Comparison of ENCODE assay signal across 7 mouse cellular contexts in genomic region chr7:18873253-18873652, GRCm38 (mm10). TPM values are rescaled to one million over a fixed set of nuclear protein-coding genes. Genes with fewer than 3 reads are reported as not detected.
DNase-seq lines count a peak whose midpoint lies in the region; ATAC-seq and TF ChIP-seq lines count a peak whose summit lies in the region.

No protein-coding gene starts in this region.

- no peaks in the 10 kb centered on the region for H3K36me3 ChIP-seq in forebrain, embryonic 15.5 days

- no peak for DNase-seq in Patski (ENCODE audit: low read depth, low spot score)
- peak; percentile 43 for DNase-seq in cerebellum, adult 11-12 months
- DNase-seq in layer of hippocampus, adult 9-11 months = peak; percentile 57
- peak; percentile 75 for DNase-seq in lung, postnatal 14 days
- DNase-seq in right cerebral cortex, adult 18-20 months = peak; percentile 54

- peak overlapping the region; percentile 94 for H3K4me2 ChIP-seq in forebrain, embryonic 15.5 days (replicated peaks)

- POLR2A ChIA-PET in Patski (lab: Charles Lee) = no interaction called here

- H3K27ac ChIP-seq in forebrain, embryonic 15.5 days (replicated peaks) = peak overlapping the region; percentile 42; the same call in 1 of the 2 replicates

- H3K4me1 ChIP-seq in forebrain, embryonic 15.5 days = peaks cover 6% of the 10 kb centered on the region

- H3K9me3 ChIP-seq in forebrain, embryonic 15.5 days = peaks cover 2% of the 10 kb centered on the region; the same call in 1 of the 2 replicates

- no peaks in the 10 kb centered on the region for H3K27me3 ChIP-seq in Patski
- H3K27me3 ChIP-seq in forebrain, embryonic 15.5 days = no peaks in the 10 kb centered on the region

- TF ChIP-seq CTCF in Patski (IDR thresholded peaks at IDR 0.05) = peak; percentile 73

- peak overlapping the region; percentile 50 for H3K9ac ChIP-seq in forebrain, embryonic 15.5 days (replicated peaks)

- in situ Hi-C loops in Patski (cut with MboI; ENCODE audit: low pct_unique_long_range_greater_than_20kb) = loop anchor here (10.0 to 25.0 kb wide), 2 partner anchors 128 to 661 kb away; no protein-coding TSS in a partner anchor

- CTCF ChIA-PET in Patski (lab: Charles Lee) = interaction anchor here (0.9 to 2.1 kb wide), 6 partner anchors 10 to 1800 kb away, joined by 3 to 7 read pairs (median 3); partner anchors contain the start of gene Psg16

- WGBS in forebrain, embryonic 15.5 days = under 1% methylated on average over 10 of the region's 10 CpGs

- peak; percentile 60 for ATAC-seq in Patski
- ATAC-seq in forebrain, embryonic 15.5 days (replicated peaks) = peak; percentile 85
- ATAC-seq in hematopoietic stem cell, adult 5-6 weeks (replicated peaks in 1 of 2; ENCODE audit: insufficient read depth in 1 of 2, low FRiP score in 2 of 2, low TSS enrichment in 1 of 2, low read depth in 1 of 2, poor library complexity in 2 of 2, severe bottlenecking in 2 of 2) = peak; percentile 96 to 97

- peak overlapping the region; percentile 46 for H3K4me3 ChIP-seq in forebrain, embryonic 15.5 days

RNA-seq across cellular contexts. Expression of gene Pglyrp1, which starts 2.1 kb away (rescaled TPM):
- polyA plus RNA-seq in Patski (2021) = 0.33 TPM
- 18.2 and 19.2 TPM in 2 replicates for polyA plus RNA-seq in forebrain, embryonic 15.5 days (2015; fragmentation: Nextera tagmentation; extraction: Ambion mirVana)
- total RNA-seq in hematopoietic stem cell, adult 5-6 weeks (2017) = 14.1 and 39.9 TPM in 2 replicates

RNA-seq across cellular contexts. Expression of gene Mill2, which starts 33.5 kb away (rescaled TPM):
- 0.03 TPM for polyA plus RNA-seq in Patski (2021)
- 0.13 and 0.29 TPM in 2 replicates for polyA plus RNA-seq in forebrain, embryonic 15.5 days (2015; fragmentation: Nextera tagmentation; extraction: Ambion mirVana)
- 3.1 and 4.6 TPM in 2 replicates for total RNA-seq in hematopoietic stem cell, adult 5-6 weeks (2017)

RNA-seq across cellular contexts. Expression of gene Ccdc61, which starts 37.0 kb away (rescaled TPM):
- 23.7 TPM for polyA plus RNA-seq in Patski (2021)
- 26.5 and 27.9 TPM in 2 replicates for polyA plus RNA-seq in forebrain, embryonic 15.5 days (2015; fragmentation: Nextera tagmentation; extraction: Ambion mirVana)
- 12.6 and 15.5 TPM in 2 replicates for total RNA-seq in hematopoietic stem cell, adult 5-6 weeks (2017)

RNA-seq across cellular contexts. Expression of gene Psg17, which starts 51.8 kb away (rescaled TPM):
- not detected for polyA plus RNA-seq in Patski (2021)
- not detected in 2 replicates for polyA plus RNA-seq in forebrain, embryonic 15.5 days (2015; fragmentation: Nextera tagmentation; extraction: Ambion mirVana)
- total RNA-seq in hematopoietic stem cell, adult 5-6 weeks (2017) = not detected in 2 replicates

RNA-seq across cellular contexts. Expression of gene Nova2, which starts 52.4 kb away (rescaled TPM):
- polyA plus RNA-seq in Patski (2021) = 0.19 TPM
- 17.6 and 18.0 TPM in 2 replicates for polyA plus RNA-seq in forebrain, embryonic 15.5 days (2015; fragmentation: Nextera tagmentation; extraction: Ambion mirVana)
- total RNA-seq in hematopoietic stem cell, adult 5-6 weeks (2017) = 0.10 TPM in 1 of 2 replicates, not detected in the other

Comparison
In these comparisons a context has a peak if more than half of its experiments do, and no peak if none do; other contexts are left out.
1. RNA of gene Pglyrp1, which starts 2.1 kb away (polyA plus RNA-seq): 18.2 to 19.2 TPM in forebrain, embryonic 15.5 days; 0.33 TPM in Patski (single experiment); every median in the first group is over 10 times any median in the second.
2. Peak in every context shown above with its lines, with median percentiles within 50 percentile points of each other: ATAC-seq.